Mouse (Mus musculus) lung, postnatal 25 days (tissue): ENCODE results near the gene Fhit.

ENCODE experiments used
- DNase-seq: peaks from one replicate; pipeline ENCODE4 v3.0.0; 2022; ENCODE audit warnings: low spot score

The Fhit gene

DNA sequence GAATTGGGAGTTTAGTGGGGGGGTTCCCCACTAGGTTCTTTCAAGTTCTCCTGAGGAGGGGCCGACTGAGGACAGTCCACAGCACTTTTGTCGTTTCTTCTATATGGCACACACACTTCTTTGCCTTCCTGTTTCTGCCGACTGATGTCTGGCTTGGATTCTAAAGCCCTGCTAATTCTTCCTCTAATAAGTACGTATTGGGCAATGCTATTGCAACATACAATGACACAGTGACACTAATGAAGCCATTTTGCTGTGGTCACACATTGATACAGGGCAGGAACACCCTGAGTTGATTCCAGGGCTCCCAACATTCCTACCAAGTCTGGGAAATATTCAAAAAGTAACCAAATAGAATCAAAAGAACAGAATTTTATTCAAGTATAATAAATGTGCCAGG, 1032.2 kb downstream of the Fhit start:
- DNase-seq, result no peak

- DNase-seq, result no peak
Observed at GRCm38 (mm10) chr14:10129088-10129487, 1032.7 kb downstream of the Fhit start.

- DNase-seq, result no peak
Observed at GRCm38 (mm10) chr14:10126536-10126935, 1035.3 kb downstream of the Fhit start.

- no peak for DNase-seq
Observed at GRCm38 (mm10) chr14:10122176-10122575, 1039.7 kb downstream of the Fhit start.

DNA sequence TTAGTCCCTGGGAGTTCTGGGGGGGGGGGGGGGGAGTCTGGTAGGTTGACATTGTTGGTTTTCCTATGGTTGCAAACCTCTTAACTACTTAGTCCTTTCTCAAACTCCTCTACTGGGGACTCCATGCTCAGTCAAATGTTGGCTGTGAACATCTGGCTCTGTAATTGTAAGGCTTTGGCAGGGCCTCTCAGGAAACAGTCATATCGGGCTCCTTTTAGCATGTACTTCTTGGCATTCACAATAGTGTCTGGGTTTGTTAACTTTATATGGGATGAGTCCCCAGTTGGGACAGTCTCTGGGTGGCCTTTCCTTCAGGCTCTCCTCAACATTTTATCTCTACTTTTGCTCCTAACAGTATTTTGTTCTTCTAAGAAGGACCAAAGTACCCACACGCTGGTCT, 1065.6 kb downstream of the Fhit start:
- DNase-seq, result no peak

GRCm38 (mm10) chr14:10079062-10079461, 1082.8 kb downstream of the Fhit start:
- no peak for DNase-seq

- DNase-seq, result no peak
Observed at GRCm38 (mm10) chr14:10049947-10050346, 1111.9 kb downstream of the Fhit start.

DNA sequence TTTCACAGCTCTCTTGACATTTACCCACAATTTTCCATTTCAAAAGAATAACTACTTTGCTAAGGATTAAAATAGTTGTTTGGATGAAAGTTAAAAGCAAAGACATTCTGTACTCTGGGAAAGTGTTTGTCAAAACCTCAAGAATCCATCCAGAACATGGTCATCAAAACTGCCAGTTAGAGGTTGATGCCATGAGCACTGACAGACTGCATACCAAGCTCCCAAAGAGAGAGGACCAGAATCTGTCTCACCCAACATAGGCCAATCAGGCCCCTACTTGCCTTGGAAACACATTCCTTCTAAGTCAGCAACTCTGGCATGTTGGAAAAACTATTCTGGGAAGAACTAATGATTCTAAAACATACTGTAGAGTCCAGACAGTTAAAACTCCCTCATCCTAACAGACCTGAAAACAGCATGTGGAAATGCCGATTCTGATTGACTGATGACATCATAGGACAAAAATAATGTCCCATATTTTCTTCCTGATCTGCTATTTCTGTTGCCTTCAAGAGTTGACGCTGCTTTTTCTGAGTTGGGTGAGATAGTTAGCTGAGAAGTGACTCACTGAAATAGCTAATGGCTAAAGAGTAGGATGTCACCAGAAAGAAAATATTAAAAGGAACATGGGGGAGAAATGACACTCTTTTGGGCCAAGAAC, 1114.6 kb downstream of the Fhit start:
- DNase-seq, result peak; percentile 2

- no peak for DNase-seq
Observed at GRCm38 (mm10) chr14:10046336-10047122, 1115.3 kb downstream of the Fhit start.

DNA sequence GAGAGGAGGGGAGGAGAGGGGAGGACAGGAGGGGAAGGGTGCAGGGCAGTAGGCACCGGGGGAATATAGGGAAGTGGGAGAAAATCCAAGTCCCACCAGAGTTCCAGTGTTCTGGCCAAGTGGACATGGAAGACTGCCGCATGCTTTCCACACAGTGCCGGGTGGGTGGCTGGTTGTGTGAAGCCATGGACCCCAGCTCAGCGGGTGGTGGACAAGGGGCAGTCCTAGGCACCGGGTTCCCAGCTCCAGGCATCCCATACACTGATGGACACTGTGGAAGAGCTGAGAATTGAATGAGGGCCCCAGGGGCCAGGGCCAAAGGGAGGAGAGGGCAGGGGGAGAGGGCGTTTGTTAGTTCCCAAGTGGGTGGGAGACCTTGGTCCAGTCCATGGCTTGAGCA, 1123.8 kb downstream of the Fhit start:
- DNase-seq, result no peak

GRCm38 (mm10) chr14:10036685-10037215, 1125.1 kb downstream of the Fhit start:
- no peak for DNase-seq

- DNase-seq, result no peak
Observed at GRCm38 (mm10) chr14:10035682-10036081, 1126.2 kb downstream of the Fhit start.

- no peak for DNase-seq
Observed at GRCm38 (mm10) chr14:10035270-10035669, 1126.6 kb downstream of the Fhit start.

DNA sequence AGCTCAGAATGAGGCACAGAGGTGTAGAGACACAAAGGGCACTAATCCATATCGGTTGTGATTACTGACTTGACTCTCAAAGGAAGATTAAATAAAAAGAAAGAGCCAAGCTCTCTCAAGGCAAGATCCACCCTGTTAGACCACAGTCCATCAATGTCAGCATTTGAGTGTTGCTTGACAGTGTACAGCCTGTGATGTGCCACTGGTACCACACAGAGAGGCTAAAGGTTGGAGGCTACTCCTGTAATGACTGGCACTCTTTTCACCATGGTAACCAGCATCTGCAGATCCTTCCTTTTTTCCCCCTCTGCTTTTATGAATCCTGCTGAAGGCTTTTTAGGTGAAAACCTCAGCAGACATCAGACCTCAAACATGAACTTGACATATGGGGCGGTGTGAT, 1138.5 kb downstream of the Fhit start:
- no peak for DNase-seq

DNA sequence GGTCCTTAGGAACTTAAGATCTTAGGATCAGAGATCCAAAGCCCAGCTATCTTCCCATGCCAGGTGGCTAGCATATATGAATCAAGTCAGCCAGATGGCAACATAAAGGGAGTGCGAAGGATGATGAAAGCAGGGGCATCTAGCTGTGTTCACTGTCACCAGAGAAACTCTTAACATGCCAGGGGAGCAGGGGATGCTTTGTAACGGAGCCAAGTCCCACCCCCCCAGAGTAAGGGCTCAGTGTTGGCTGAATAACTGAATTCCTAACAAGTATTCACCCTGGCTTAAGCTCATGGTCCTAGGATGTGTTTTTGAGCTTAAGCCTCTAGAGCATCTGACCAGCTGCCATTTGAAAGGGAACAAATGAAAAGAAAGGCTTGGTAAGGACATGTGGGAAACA, 1139.5 kb downstream of the Fhit start:
- no peak for DNase-seq

DNA sequence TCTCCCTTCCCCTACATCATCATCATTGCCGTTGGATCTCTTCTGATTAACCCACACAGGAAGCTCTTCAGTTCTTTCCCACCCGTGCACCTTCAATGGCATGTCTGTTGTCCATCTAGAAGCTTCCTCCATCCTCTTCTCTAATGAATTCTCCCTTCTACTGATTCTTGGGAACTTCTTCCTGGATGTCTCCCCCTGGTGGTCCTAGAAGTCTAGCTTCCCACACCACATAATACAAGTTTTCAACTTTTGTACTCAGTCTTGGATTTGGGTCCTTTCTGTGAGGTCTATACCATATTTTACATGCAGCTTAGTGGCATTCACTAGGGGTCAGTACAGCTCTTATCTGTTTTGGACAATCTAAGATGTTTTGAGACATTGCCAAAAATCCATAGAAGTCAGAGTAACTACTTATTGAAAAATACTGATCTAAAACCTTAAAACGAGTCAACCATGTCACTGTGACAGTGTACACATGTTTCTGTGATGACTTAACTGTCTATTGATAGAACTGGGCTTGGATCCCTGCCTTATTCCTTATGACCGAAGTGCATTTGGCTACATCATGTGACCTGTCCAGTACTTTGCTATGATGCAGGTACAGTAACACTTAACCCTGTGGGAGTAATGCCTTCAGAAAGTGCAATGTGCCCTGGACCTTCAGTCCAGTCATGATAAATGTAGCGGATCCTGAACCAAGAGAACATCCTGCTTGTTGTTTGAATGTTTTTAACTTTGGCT, 1141.3 kb downstream of the Fhit start:
- DNase-seq, result no peak

DNA sequence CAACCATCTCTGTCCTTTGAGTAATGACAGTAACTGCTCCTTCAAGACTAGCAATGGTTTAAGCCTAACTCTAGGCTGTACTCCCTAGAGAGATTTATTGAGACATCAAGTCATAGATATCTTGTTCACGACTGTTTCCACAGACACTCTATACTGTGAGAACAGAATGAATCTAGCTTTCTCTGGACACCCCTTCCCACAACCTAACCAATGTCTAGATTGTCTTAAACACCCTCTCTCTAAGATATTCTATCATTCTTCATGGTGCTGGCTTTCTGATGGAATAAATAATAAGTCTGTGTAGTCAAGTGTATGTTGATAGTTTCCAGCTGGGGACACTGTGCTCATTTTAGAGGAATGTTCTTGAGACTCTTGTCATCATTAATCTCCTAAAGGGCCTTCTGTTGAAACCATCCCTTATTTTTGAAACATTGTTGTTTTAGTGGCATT, 1148.0 kb downstream of the Fhit start:
- DNase-seq, result peak; percentile 12

- no peak for DNase-seq
Observed at GRCm38 (mm10) chr14:10013003-10013816, 1148.6 kb downstream of the Fhit start.

DNA sequence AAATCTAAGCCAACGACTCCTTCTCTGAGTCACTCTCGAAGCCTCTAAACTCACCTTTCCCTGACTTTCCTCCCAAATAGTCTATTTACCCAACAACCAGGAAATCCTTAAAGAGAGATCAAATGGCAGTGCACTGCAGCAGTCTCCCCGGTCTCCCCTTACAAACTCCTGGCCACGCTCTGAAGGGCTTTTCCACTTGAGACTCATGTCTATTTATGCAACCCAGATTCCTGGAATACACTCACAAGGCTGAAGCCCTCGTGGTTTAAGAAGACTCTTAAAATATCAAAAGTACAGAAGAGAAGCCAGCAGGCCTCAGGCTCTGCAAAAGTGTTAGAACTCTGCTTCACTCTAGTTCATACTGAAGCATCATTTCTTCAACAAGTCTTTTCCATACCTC, 1155.6 kb downstream of the Fhit start:
- peak; percentile 21 for DNase-seq

- DNase-seq, result no peak
Observed at GRCm38 (mm10) chr14:10003847-10004246, 1158.0 kb downstream of the Fhit start.

- DNase-seq, result no peak
Observed at GRCm38 (mm10) chr14:9990677-9991076, 1171.2 kb downstream of the Fhit start.
